15 mouse cellular contexts compared by ENCODE assay signal in the genomic region with DNA sequence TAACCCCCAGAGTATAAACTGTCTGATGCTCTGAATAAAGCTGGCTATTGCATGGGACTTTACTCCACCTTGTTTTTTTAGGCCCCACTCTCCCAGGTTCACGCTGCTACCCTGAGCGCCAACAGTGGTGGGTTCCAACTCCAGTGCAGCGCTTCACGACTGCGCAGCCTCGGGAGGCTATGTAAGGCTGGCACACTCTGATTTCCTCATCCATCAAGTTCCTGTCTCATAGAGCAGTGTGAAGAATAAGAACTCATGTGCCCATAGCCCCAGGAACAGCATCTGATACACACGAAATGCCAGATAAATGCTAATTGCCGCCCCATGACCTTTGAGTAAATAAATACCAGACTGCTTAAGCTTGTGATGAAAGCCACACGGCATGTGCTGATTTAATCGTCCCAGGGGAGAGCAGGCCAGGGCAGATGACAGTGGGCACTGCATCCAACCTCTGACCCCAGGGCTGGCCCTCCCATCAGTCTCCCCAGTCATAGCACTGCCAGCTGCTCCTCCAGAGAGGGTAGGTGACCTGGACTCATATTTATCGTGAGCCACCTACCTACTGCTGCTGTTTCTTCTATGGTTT.
A peak's percentile ranks its signal among the peaks of the same experiment; 100 is the strongest.
DNase-seq lines count a peak whose midpoint lies in the region; ATAC-seq lines count a peak whose summit lies in the region.
"Had no signal": no experiment of that assay in that cellular context is flagged by ENCODE, and none has a peak within 500 bp of the region (broad histone marks: within the 10 kb centered on the region; RNA-seq: fewer than 3 reads in every experiment).

No protein-coding gene starts in this region.

- ATAC-seq in hindbrain, embryonic 11.5 days (ENCODE audit: low FRiP score), result peak; percentile 60; the same call in 1 of the 2 replicates
- ATAC-seq in hindbrain, embryonic 14.5 days (ENCODE audit: low FRiP score), result no peak
- no peak for ATAC-seq in midbrain, embryonic 13.5 days
- ATAC-seq in embryonic facial prominence, embryonic 11.5 days (replicated peaks; ENCODE audit: insufficient number of reproducible peaks, low FRiP score, low TSS enrichment, low read depth), result no peak

- WGBS in hindbrain, embryonic 11.5 days, result 39% methylated on average over 11 of the region's 11 CpGs
- 45% methylated on average over 11 of the region's 11 CpGs for WGBS in hindbrain, embryonic 14.5 days
- 52% methylated on average over 11 of the region's 11 CpGs for WGBS in midbrain, embryonic 10.5 days
- WGBS in midbrain, embryonic 13.5 days, result 61% methylated on average over 11 of the region's 11 CpGs
- WGBS in embryonic facial prominence, embryonic 11.5 days, result 23% methylated on average over 11 of the region's 11 CpGs

- no peaks in the 10 kb centered on the region; the same call in 1 of the 2 replicates for H3K27me3 ChIP-seq in hindbrain, embryonic 11.5 days (ENCODE audit: control insufficient read depth, insufficient read depth, low read length)
- no peaks in the 10 kb centered on the region for H3K27me3 ChIP-seq in hindbrain, embryonic 14.5 days (ENCODE audit: control insufficient read depth, insufficient read depth, low read length)
- H3K27me3 ChIP-seq in midbrain, embryonic 10.5 days (ENCODE audit: low read depth, poor library complexity, severe bottlenecking), result peaks cover 9% of the 10 kb centered on the region; the same call in 1 of the 2 replicates
- no peaks in the 10 kb centered on the region for H3K27me3 ChIP-seq in midbrain, embryonic 13.5 days
- no peaks in the 10 kb centered on the region for H3K27me3 ChIP-seq in embryonic facial prominence, embryonic 11.5 days (ENCODE audit: control insufficient read depth, insufficient read depth, low read length)

- H3K9me3 ChIP-seq in hindbrain, embryonic 11.5 days (ENCODE audit: control insufficient read depth, low read length), result no peaks in the 10 kb centered on the region
- no peaks in the 10 kb centered on the region for H3K9me3 ChIP-seq in hindbrain, embryonic 14.5 days (ENCODE audit: control insufficient read depth, low read length)
- no peaks in the 10 kb centered on the region for H3K9me3 ChIP-seq in midbrain, embryonic 10.5 days (replicated peaks)
- H3K9me3 ChIP-seq in midbrain, embryonic 13.5 days, result no peaks in the 10 kb centered on the region
- H3K9me3 ChIP-seq in embryonic facial prominence, embryonic 11.5 days (replicated peaks; ENCODE audit: control insufficient read depth, low read length), result no peaks in the 10 kb centered on the region

- H3K4me2 ChIP-seq in hindbrain, embryonic 11.5 days (replicated peaks; ENCODE audit: low read depth, low read length), result no peak overlapping the region
- no peak overlapping the region for H3K4me2 ChIP-seq in hindbrain, embryonic 14.5 days (replicated peaks)
- no peak overlapping the region for H3K4me2 ChIP-seq in midbrain, embryonic 13.5 days (replicated peaks)
- H3K4me2 ChIP-seq in embryonic facial prominence, embryonic 11.5 days (ENCODE audit: low read depth, low read length), result no peak overlapping the region

- DNase-seq in hindbrain, embryonic 11.5 days (ENCODE audit: low spot score), result peak; percentile 60
- no peak for DNase-seq in hindbrain, embryonic 14.5 days (ENCODE audit: low spot score)
- peak; percentile 45 for DNase-seq in midbrain, embryonic 10.5 days (ENCODE audit: low spot score)
- DNase-seq in embryonic facial prominence, embryonic 11.5 days (ENCODE audit: low spot score), result peak; percentile 64
- peak; percentile 60 for DNase-seq in neural tube, embryonic 10.5 days (ENCODE audit: extremely low spot score, low spot score)
- DNase-seq in layer of hippocampus, postnatal 36 days, result no peak
- no peak for DNase-seq in gastrocnemius, postnatal 4 days (ENCODE audit: low spot score in 2 of 2)
- DNase-seq: adrenal gland, adult 2 months; cerebellum, postnatal 36 days; heart, adult 2 months; heart, postnatal 10 days; liver; lung, postnatal 4 days had no signal

- no peak overlapping the region for H3K4me3 ChIP-seq in hindbrain, embryonic 11.5 days (ENCODE audit: low read depth, low read length)
- H3K4me3 ChIP-seq in hindbrain, embryonic 14.5 days (replicated peaks; ENCODE audit: low read length), result no peak overlapping the region
- H3K4me3 ChIP-seq in midbrain, embryonic 10.5 days, result no peak overlapping the region
- H3K4me3 ChIP-seq in midbrain, embryonic 13.5 days (replicated peaks), result no peak overlapping the region
- no peak overlapping the region for H3K4me3 ChIP-seq in embryonic facial prominence, embryonic 11.5 days (ENCODE audit: low read depth, low read length)
- H3K4me3 ChIP-seq: heart, adult 2 months; myocyte had no signal

- H3K4me1 ChIP-seq in hindbrain, embryonic 11.5 days (replicated peaks; ENCODE audit: control insufficient read depth, insufficient read depth, low read length), result 0 out of 2 replicates have a peak, but pooled peaks cover 2% of the 10 kb centered on the region
- no peaks in the 10 kb centered on the region for H3K4me1 ChIP-seq in hindbrain, embryonic 14.5 days (replicated peaks; ENCODE audit: control insufficient read depth, insufficient read depth, low read length)
- H3K4me1 ChIP-seq in midbrain, embryonic 10.5 days, result peaks cover 17% of the 10 kb centered on the region
- peaks cover 9% of the 10 kb centered on the region; the same call in 1 of the 2 replicates for H3K4me1 ChIP-seq in midbrain, embryonic 13.5 days (replicated peaks)
- H3K4me1 ChIP-seq in embryonic facial prominence, embryonic 11.5 days (ENCODE audit: control insufficient read depth, insufficient read depth, low read length), result no peaks in the 10 kb centered on the region; the same call in 1 of the 2 replicates

- no peak overlapping the region for H3K9ac ChIP-seq in hindbrain, embryonic 11.5 days (ENCODE audit: low read depth, low read length)
- no peak overlapping the region for H3K9ac ChIP-seq in hindbrain, embryonic 14.5 days
- H3K9ac ChIP-seq in midbrain, embryonic 13.5 days (replicated peaks), result no peak overlapping the region
- no peak overlapping the region for H3K9ac ChIP-seq in embryonic facial prominence, embryonic 11.5 days (replicated peaks; ENCODE audit: low read length)

- no peak overlapping the region for H3K27ac ChIP-seq in hindbrain, embryonic 11.5 days (ENCODE audit: low read depth, low read length)
- no peak overlapping the region for H3K27ac ChIP-seq in hindbrain, embryonic 14.5 days
- H3K27ac ChIP-seq in midbrain, embryonic 10.5 days (replicated peaks), result no peak overlapping the region
- no peak overlapping the region for H3K27ac ChIP-seq in midbrain, embryonic 13.5 days
- H3K27ac ChIP-seq in embryonic facial prominence, embryonic 11.5 days (replicated peaks; ENCODE audit: low read depth, low read length), result no peak overlapping the region
- H3K27ac ChIP-seq: heart, adult 2 months had no signal

- H3K36me3 ChIP-seq in hindbrain, embryonic 11.5 days (ENCODE audit: control insufficient read depth, insufficient read depth, low read length), result no peaks in the 10 kb centered on the region
- peaks cover 5% of the 10 kb centered on the region; the same call in 1 of the 2 replicates for H3K36me3 ChIP-seq in hindbrain, embryonic 14.5 days (replicated peaks; ENCODE audit: control insufficient read depth, insufficient read depth)
- no peaks in the 10 kb centered on the region for H3K36me3 ChIP-seq in midbrain, embryonic 10.5 days
- H3K36me3 ChIP-seq in midbrain, embryonic 13.5 days, result 0 out of 2 replicates have a peak, but pooled peaks cover 3% of the 10 kb centered on the region
- no peaks in the 10 kb centered on the region for H3K36me3 ChIP-seq in embryonic facial prominence, embryonic 11.5 days (replicated peaks; ENCODE audit: control insufficient read depth, insufficient read depth, low read depth, low read length)

Comparison
In these comparisons a context has a peak if more than half of its experiments do, and no peak if none do; other contexts are left out.
1. DNase-seq: peak in hindbrain, embryonic 11.5 days (single experiment), midbrain, embryonic 10.5 days (single experiment), embryonic facial prominence, embryonic 11.5 days (single experiment) and neural tube, embryonic 10.5 days (single experiment); none in hindbrain, embryonic 14.5 days (single experiment), layer of hippocampus, postnatal 36 days (0 of 2) and gastrocnemius, postnatal 4 days (0 of 2).